Mouse (Mus musculus): ENCODE data around the gene Khnyn.

Gene Khnyn

GRCm38 (mm10) chr14:55873714-55874683, 10.7 kb upstream of the Khnyn start:
- peak; percentile 55 for DNase-seq (ENCODE audit: low spot score)

GRCm38 (mm10) chr14:55877469-55878315, 7.1 kb upstream of the Khnyn start:
- DNase-seq (ENCODE audit: low spot score), result no peak

GRCm38 (mm10) chr14:55878316-55878940, 6.3 kb upstream of the Khnyn start:
- DNase-seq (ENCODE audit: low spot score), result no peak

GRCm38 (mm10) chr14:55879623-55880022, 5.1 kb upstream of the Khnyn start:
- DNase-seq (ENCODE audit: low spot score), result peak; percentile 49

GRCm38 (mm10) chr14:55880982-55881381, 3.8 kb upstream of the Khnyn start:
- no peak for DNase-seq (ENCODE audit: low spot score)

- DNase-seq (ENCODE audit: low spot score), result no peak
These were observed 2.5 kb upstream of the Khnyn start for GRCm38 (mm10) chr14:55882171-55882641.

- no peak for DNase-seq (ENCODE audit: low spot score)
These were observed 1.5 kb upstream of the Khnyn start for GRCm38 (mm10) chr14:55883149-55883661.

GRCm38 (mm10) chr14:55883663-55884062, 1.1 kb upstream of the Khnyn start:
- DNase-seq (ENCODE audit: low spot score), result no peak

- DNase-seq (ENCODE audit: low spot score), result no peak
These were observed 581 bp upstream of the Khnyn start, which contains the start of gene Cbln3 for GRCm38 (mm10) chr14:55884166-55884565. TSS of gene Cbln3 (minus strand) at chr14:55884392.

GRCm38 (mm10) chr14:55885114-55885790, 505 bp downstream of the Khnyn start:
- DNase-seq (ENCODE audit: low spot score), result no peak

GRCm38 (mm10) chr14:55885791-55886271, 1.1 kb downstream of the Khnyn start:
- DNase-seq (ENCODE audit: low spot score), result peak; percentile 32

GRCm38 (mm10) chr14:55886571-55887382, 2.0 kb downstream of the Khnyn start:
- DNase-seq (ENCODE audit: low spot score), result no peak

GRCm38 (mm10) chr14:55897671-55898070, 12.9 kb downstream of the Khnyn start:
- no peak for DNase-seq (ENCODE audit: low spot score)

- no peak for DNase-seq (ENCODE audit: low spot score)
These were observed 14.2 kb downstream of the Khnyn start for GRCm38 (mm10) chr14:55898947-55899346.

GRCm38 (mm10) chr14:55899701-55900413, 15.1 kb downstream of the Khnyn start, which contains the start of gene Sdr39u1:
TSS of gene Sdr39u1 (minus strand) at chr14:55900293.
- DNase-seq (ENCODE audit: low spot score), result peak; percentile 60

- no peak for DNase-seq (ENCODE audit: low spot score)
These were observed 15.6 kb downstream of the Khnyn start for GRCm38 (mm10) chr14:55900414-55900755.

- DNase-seq (ENCODE audit: low spot score), result no peak
These were observed 20.8 kb downstream of the Khnyn start for GRCm38 (mm10) chr14:55905518-55905917.

GRCm38 (mm10) chr14:55913406-55913805, 28.7 kb downstream of the Khnyn start:
- no peak for DNase-seq (ENCODE audit: low spot score)
